Mouse (Mus musculus) hindbrain, embryonic 14.5 days (tissue): ENCODE results near the gene Cntfr. TPM values are rescaled to one million over a fixed set of nuclear protein-coding genes. Genes with fewer than 3 reads are reported as not detected.
"Not testable (repeated sequence)": the region's sequence is repeated elsewhere in the genome, so short reads cannot be mapped to it uniquely, and the experiment has no call there.

Experiments
- ATAC-seq: fragments of 200-750 bp; cut with Nextera tagmentation; 2 replicates; pipeline ENCODE4 v1.8.0; 2017; ENCODE audit warnings: moderate number of reproducible peaks, mild to moderate bottlenecking, moderate TSS enrichment, moderate library complexity; ENCODE audit not compliant: low FRiP score
- DNase-seq: peaks from one replicate; pipeline ENCODE4 v3.0.0-alpha.2; 2015; ENCODE audit warnings: low spot score
- H3K27ac ChIP-seq: fragments of 300-500 bp; sonication (generic); 2 replicates; pipeline ENCODE4 v1.5.1; 2014; ENCODE audit warnings: mild to moderate bottlenecking, moderate library complexity
- H3K27me3 ChIP-seq: fragments of 300-500 bp; sonication (generic); 2 replicates; pipeline ENCODE4 v1.6.1; 2014; ENCODE audit warnings: mild to moderate bottlenecking, low read length, mixed read lengths; ENCODE audit not compliant: control insufficient read depth, insufficient read depth
- H3K36me3 ChIP-seq: fragments of 300-500 bp; sonication (generic); replicated peaks from 2 replicates; pipeline ENCODE4 v1.6.1; 2014; ENCODE audit not compliant: control insufficient read depth, insufficient read depth
- H3K4me1 ChIP-seq: fragments of 300-500 bp; sonication (generic); replicated peaks from 2 replicates; pipeline ENCODE4 v1.6.1; 2014; ENCODE audit warnings: antibody characterized with exemption, low read length, mixed read lengths; ENCODE audit not compliant: control insufficient read depth, insufficient read depth
- H3K4me2 ChIP-seq: fragments of 300-500 bp; sonication (generic); replicated peaks from 2 replicates; pipeline ENCODE4 v1.6.1; 2014; ENCODE audit warnings: mild to moderate bottlenecking, moderate library complexity
- H3K4me3 ChIP-seq: fragments of 300-500 bp; sonication (generic); replicated peaks from 2 replicates; pipeline ENCODE4 v1.5.1; 2014; ENCODE audit warnings: mild to moderate bottlenecking, low read length
- H3K9ac ChIP-seq: fragments of 300-500 bp; sonication (generic); 2 replicates; pipeline ENCODE4 v1.6.1; 2014
- H3K9me3 ChIP-seq: fragments of 300-500 bp; sonication (generic); 2 replicates; pipeline ENCODE4 v1.6.1; 2016; ENCODE audit warnings: low read length; ENCODE audit not compliant: control insufficient read depth
- WGBS: fragments of 180-500 bp; shearing (Covaris S2); extraction: QIAGEN DNeasy Blood & Tissue Kit; methylation state at CpG from one replicate; pipeline ENCODE4 v1.1.7; 2014; 5-methylcytosine and 5-hydroxymethylcytosine counted together
- polyA plus RNA-seq: library from polyadenylated mRNA; unstranded; fragments of >200 nt; fragmentation: Nextera tagmentation; extraction: Ambion mirVana; gene quantifications from 2 replicates; pipeline ENCODE4 v1.2.1, GENCODE M21; 2014

Gene Cntfr
- polyA plus RNA-seq, 1 experiment from 2014 or later = 21.8 TPM

DNA sequence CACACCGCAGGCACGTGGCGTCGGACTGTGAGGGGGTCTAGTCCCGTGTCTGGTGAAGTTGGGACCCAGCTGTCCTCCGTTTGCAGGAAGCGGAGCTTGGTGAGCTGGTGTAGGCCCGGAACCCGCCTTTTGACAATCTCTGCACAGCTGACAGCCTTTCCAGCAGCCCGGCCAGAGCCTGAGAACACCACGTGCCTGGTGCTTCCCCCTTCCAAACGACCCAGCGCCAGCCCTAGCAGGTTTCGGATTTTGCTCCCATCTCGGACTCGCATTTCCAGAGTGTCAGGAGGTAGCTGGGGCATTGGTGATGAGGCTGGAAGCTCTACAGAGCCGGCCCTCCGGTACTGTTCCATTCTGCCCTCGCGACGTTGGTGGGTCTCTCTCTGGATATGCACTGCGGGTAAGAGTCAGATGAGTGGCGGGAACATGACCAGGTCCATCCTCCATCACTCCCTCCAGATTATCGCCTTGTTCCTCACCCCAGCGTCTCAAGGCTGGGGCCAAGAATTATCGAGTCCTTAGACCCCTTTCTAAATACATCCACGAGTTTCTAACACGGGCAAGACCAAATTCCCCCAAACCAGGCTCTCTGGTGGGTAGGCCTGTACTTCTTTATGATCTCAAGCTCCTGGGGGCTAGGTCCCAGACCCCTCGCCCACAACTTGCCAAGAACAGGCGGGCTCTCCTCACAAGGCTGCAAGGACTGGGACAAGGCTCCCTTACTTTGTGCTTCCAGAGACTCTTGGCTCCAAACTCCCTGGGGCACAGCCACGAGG lies 15.7 kb upstream of the Cntfr start:
- Histone ChIP-seq H3K4me1 (peaks cover 33% of the 10 kb centered on the region), H3K4me2 (peak overlapping the region; percentile 81), H3K9me3 (no peaks in the 10 kb centered on the region), H3K36me3 (peaks cover 26% of the 10 kb centered on the region), H3K9ac (peak overlapping the region; percentile 93), H3K27ac (peak overlapping the region; percentile 77), H3K27me3 (no peaks in the 10 kb centered on the region), H3K4me3 (peak overlapping the region; percentile 79)
- ATAC-seq (peak; percentile 5; the same call in 1 of the 2 replicates), DNase-seq (no peak)
- WGBS = 41% methylated on average over 31 of the region's 31 CpGs

DNA sequence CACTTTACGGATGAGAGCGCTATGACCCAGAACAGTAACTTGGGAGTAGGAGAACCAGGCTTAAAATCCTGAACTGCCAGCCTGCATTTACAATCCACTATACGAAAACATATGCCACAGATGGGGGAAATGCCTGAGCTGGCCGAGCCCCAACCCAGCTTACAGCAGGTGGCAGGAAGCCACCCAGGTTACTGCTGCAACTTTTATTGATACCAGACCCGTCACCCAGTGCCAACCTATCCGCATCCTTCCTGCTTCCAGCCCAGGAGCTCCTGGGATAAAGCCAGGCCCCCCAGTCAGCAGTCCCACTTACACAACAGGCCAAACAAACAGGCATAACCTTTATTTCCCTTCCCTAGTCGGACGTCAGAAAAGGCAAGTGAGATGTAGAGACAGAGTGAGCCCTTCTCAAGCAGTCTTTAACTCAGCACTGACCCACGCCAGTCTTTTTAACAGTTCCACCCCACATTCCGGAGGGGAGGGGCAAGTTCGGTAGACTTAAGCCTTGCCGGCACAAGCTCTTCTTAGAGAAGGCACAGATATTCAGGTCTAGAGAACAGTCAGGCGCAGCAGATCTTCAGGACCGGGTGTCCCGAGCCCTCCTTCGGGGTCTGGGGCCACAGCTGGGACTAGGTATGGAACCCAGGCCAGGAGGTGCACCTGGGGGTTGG lies 15.0 kb upstream of the Cntfr start:
- H3K27me3 ChIP-seq = no peaks in the 10 kb centered on the region
- H3K27ac ChIP-seq = no peak overlapping the region
- WGBS = 78% methylated on average over 16 of the region's 16 CpGs
- H3K9me3 ChIP-seq = no peaks in the 10 kb centered on the region
- peak overlapping the region; percentile 79 for H3K4me3 ChIP-seq
- ATAC-seq = no peak
- peak overlapping the region; percentile 81 for H3K4me2 ChIP-seq
- H3K4me1 ChIP-seq = peaks cover 40% of the 10 kb centered on the region
- H3K9ac ChIP-seq = peak overlapping the region; percentile 93
- DNase-seq = no peak
- peaks cover 18% of the 10 kb centered on the region; the same call in 1 of the 2 replicates for H3K36me3 ChIP-seq

DNA sequence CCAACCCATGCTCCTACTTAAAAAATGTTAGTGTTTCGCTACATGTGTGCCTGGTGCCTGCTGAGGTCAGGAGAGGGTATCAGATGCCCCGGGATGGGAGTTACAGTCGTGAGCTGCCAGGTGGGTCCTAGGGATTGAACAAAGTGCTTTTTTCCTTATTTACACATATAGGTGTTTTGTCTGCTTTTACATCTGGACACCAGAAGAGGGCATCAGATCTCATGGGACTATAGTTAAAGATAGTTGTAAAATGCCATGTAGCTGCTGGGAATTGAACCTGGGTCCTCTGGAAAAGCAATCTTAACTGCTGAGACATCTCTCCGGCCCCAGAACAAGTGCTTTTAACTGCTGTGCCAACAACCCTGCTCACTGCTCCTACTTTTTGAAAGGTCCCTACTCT lies 13.3 kb upstream of the Cntfr start:
- H3K4me1 ChIP-seq = peaks cover 51% of the 10 kb centered on the region
- 72% methylated on average over 4 of the region's 4 CpGs for WGBS
- ATAC-seq (no peak), DNase-seq (no peak)
- no peaks in the 10 kb centered on the region for H3K27me3 ChIP-seq
- H3K4me3 ChIP-seq = no peak overlapping the region
- H3K4me2 ChIP-seq = no peak overlapping the region
- no peak overlapping the region for H3K27ac ChIP-seq
- H3K9ac ChIP-seq = no peak overlapping the region
- 0 out of 2 replicates have a peak, but pooled peaks cover 8% of the 10 kb centered on the region for H3K36me3 ChIP-seq
- H3K9me3 ChIP-seq = no peaks in the 10 kb centered on the region

DNA sequence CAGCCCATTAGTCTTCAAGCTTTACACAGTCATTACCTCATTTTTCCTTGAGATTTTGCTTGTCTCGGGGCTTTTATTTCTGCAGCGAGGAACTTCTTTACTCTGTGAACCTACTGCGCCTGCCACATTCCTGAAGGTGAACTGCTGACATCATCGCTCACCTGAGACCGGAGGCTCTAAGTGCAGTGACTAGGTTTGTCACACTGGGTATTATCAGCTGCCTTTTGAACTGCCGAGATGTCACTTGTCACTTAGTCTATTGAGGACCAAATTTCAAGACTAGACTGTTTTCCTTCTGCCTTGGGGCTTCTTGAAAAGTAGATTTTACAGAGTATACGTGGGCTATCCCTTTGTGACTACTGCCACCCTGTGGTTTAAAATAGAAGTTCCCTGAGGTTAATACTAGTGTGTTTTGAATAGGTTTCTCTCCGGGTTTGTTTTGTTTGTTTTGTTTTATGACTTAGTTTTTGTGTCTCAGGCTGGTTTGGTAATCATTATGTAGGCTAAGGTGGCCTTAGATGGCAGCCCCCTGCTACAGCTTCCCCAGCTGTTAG lies 11.4 kb upstream of the Cntfr start:
- Histone ChIP-seq H3K27ac (no peak overlapping the region), H3K4me2 (no peak overlapping the region), H3K4me1 (peaks cover 41% of the 10 kb centered on the region), H3K36me3 (no peaks in the 10 kb centered on the region), H3K9me3 (no peaks in the 10 kb centered on the region), H3K4me3 (no peak overlapping the region), H3K27me3 (no peaks in the 10 kb centered on the region), H3K9ac (no peak overlapping the region)
- WGBS = 42% methylated on average over 8 of the region's 8 CpGs
- ATAC-seq = peak; percentile 15; the same call in 1 of the 2 replicates
- DNase-seq = peak; percentile 90

DNA sequence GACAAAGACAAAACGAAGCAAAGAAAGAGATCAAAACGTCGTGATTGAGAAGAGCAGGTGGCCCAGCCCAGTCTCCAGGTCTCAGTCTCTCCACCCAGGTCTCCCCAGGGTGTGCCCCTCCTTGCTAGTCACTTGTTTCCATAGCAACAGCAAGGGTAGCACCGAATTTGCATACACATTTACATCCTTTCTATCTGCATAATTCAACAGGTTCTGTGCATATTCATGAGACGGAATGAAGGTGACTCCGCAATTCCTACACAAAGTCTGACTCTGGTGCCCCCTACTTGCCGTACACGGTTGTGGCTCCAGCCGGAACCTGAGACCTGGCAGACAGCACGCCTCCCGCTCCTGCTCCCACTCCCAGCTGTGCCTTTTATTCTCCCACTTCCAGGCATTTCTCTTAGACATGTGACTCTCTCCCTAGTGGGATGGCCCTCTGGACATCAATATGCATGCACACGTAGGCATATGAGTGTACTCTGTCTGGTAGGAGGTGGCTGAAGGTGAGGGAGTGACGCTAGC lies 10.2 kb upstream of the Cntfr start:
- Histone ChIP-seq H3K36me3 (no peaks in the 10 kb centered on the region), H3K27ac (peak overlapping the region; percentile 32), H3K9me3 (no peaks in the 10 kb centered on the region), H3K4me1 (peaks cover 33% of the 10 kb centered on the region), H3K27me3 (no peaks in the 10 kb centered on the region), H3K9ac (peak overlapping the region; percentile 22; the same call in 1 of the 2 replicates), H3K4me2 (peak overlapping the region; percentile 31), H3K4me3 (no peak overlapping the region)
- ATAC-seq (peak; percentile 81), DNase-seq (peak; percentile 84)
- under 1% methylated on average over 13 of the region's 13 CpGs for WGBS

DNA sequence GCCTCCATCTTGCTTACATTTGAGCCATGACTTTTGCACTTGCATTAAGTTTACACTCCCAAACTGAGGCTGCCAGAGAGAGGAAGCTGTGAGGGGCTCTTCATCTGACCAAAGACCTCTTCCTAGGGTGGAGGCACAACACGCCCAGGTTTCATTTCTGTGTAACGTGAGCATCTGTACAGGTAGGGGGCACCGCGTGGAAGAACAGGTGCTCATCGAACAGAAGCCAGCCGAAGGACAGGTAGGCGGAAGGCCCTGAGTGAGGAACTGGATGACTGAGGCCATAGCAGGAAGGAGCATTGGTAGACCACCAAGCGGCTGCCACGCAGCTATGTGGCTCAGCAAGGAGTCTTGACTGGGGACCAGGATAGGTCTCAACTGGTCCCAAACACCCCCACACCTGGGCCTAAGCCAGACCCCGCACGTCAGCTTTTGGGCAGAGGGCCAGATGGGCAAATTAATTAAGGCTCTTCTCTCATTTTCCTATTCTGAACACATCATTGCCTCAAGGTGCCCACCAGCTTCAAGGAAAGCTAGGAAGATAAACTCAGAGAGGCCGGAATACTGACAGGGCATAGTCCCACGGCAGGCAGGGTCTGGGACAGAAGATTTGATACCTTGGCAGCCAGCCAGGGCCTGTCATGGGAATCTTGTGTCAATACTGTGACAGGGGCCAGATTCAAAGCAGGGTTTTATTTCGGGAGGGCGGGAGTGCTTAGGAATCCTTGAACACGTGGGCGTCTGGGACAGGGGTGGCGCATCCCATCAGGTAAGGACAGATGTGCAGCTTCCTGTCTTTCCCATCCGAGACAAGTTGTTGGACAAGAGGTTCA lies 9.2 kb upstream of the Cntfr start:
- peak overlapping the region; percentile 32; the same call in 1 of the 2 replicates for H3K27ac ChIP-seq
- no peak for ATAC-seq
- H3K9ac ChIP-seq = 0 out of 2 replicates have a peak overlapping the region, but pooled peaks have one; percentile 13
- H3K4me1 ChIP-seq = peaks cover 24% of the 10 kb centered on the region
- H3K9me3 ChIP-seq = no peaks in the 10 kb centered on the region
- H3K36me3 ChIP-seq = no peaks in the 10 kb centered on the region
- peak overlapping the region; percentile 31 for H3K4me2 ChIP-seq
- WGBS = 50% methylated on average over 19 of the region's 19 CpGs
- H3K27me3 ChIP-seq = no peaks in the 10 kb centered on the region
- H3K4me3 ChIP-seq = no peak overlapping the region
- no peak for DNase-seq

DNA sequence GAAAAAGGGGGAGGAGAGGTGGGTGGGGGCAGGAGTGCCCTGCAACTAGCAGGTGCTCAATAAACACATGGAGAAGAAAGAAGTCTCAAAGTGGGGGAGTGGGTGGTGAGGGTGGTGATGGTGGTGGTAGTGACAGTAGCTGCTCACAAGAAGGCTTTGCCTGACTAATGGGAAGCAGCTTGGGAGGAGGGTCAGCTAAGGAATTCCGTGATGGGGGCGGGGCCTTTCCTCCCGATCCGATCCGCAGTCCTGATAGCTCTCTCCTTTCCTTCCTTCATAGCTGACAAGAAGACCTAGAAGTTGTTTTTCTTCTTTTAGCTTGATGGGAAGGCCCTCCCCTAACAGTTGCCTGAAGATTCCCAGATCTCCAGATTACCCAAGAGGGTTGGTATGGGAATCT lies 7.8 kb upstream of the Cntfr start:
- no peak overlapping the region for H3K9ac ChIP-seq
- no peaks in the 10 kb centered on the region for H3K36me3 ChIP-seq
- H3K27ac ChIP-seq = no peak overlapping the region
- ATAC-seq (no peak), DNase-seq (no peak)
- no peak overlapping the region for H3K4me3 ChIP-seq
- no peaks in the 10 kb centered on the region for H3K9me3 ChIP-seq
- peaks cover 24% of the 10 kb centered on the region for H3K4me1 ChIP-seq
- no peak overlapping the region for H3K4me2 ChIP-seq
- no peaks in the 10 kb centered on the region for H3K27me3 ChIP-seq
- WGBS = 6% methylated on average over 5 of the region's 5 CpGs

DNA sequence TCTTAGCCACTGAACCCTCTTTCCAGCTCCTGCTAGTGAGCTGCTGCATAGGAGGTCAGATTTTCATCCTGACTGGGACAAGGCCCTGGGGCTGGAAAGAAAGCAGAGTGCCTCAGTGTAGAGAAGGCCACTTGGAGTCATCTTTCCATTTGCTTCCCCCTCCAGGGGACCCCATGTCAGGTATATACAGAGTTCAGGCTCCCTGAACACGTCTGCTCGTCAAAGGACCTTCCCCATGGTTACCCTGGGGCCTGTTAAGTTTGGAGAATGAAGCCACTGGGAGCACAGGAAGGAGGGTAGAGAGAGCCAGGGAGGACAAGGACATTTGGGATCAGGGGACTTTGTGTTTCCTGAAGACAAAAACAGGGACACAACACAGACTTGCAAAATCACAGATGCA lies 5.3 kb upstream of the Cntfr start:
- H3K27me3 ChIP-seq, H3K27ac ChIP-seq, H3K4me2 ChIP-seq, H3K4me3 ChIP-seq, ATAC-seq, DNase-seq, H3K9me3 ChIP-seq, H3K36me3 ChIP-seq, H3K9ac ChIP-seq: not testable (repeated sequence)
- WGBS = 73% methylated on average over 2 of the region's 2 CpGs
- H3K4me1 ChIP-seq = peaks cover 14% of the 10 kb centered on the region
